Mouse (Mus musculus) neutrophil, adult 5-6 weeks (primary cell): ENCODE measurements around the gene Ubr2. TPM values are rescaled to one million over a fixed set of nuclear protein-coding genes. Genes with fewer than 3 reads are reported as not detected.
A peak's percentile ranks its signal among the peaks of the same experiment; 100 is the strongest.

Experiments used
- ATAC-seq: fragments of 151-379, 151-347 bp; 2 replicates; pipeline ENCODE4 v1.8.0; 2017; ENCODE audit warnings: mild to moderate bottlenecking, moderate TSS enrichment; ENCODE audit not compliant: insufficient number of reproducible peaks, poor library complexity, low FRiP score, severe bottlenecking; ENCODE audit errors: extremely low read depth
- total RNA-seq: library from RNA; stranded (forward); fragments of 200-1000 nt; gene quantifications from 2 replicates; pipeline ENCODE4 v1.2.3, GENCODE M21; 2017

Ubr2 gene
- total RNA-seq, result 69.0 and 70.2 TPM in 2 replicates

DNA sequence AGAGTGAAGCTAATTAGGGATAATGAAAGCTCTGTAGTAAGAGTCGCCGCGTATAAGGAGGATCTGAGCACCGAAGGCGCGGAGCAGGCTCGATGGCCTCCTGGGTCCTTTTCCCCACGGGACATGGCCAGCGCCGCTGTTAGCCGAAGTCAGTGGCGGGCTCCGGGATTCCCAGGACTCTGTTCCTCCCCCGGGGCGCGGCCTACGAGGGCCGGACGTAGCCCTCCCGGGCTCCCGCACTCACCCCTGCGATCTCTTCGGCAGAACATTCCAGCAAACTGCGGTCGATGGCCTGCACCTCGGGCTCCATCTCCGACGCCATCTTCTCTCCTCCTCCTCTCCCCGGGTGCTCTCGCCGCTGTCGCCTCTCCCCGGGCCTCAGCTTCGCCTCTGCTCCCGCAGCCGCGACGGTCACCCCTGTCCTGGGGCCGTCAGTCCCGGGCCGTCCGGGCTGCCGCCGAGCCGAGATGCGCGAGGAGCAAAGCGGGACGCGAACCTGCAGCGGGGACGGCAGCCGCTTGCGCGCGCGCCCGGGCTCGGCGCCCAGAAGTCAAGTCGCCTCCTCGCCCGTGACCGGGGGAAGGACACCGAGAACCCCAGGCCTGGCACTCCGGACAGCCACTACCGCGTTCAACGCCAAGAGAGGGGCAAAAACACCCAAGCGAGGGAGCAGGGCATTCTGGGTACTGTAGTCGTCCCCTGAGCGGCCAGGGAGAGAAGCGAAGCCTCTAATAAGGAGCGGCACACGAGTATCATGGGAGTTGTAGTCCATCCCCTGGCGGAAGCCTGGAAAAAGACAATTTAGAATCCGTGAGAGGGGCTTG, at the start of gene Ubr2:
TSS of gene Ubr2 (minus strand) at position 659 of the 824 bp plus-strand sequence.
- peak; percentile 98 for ATAC-seq

DNA sequence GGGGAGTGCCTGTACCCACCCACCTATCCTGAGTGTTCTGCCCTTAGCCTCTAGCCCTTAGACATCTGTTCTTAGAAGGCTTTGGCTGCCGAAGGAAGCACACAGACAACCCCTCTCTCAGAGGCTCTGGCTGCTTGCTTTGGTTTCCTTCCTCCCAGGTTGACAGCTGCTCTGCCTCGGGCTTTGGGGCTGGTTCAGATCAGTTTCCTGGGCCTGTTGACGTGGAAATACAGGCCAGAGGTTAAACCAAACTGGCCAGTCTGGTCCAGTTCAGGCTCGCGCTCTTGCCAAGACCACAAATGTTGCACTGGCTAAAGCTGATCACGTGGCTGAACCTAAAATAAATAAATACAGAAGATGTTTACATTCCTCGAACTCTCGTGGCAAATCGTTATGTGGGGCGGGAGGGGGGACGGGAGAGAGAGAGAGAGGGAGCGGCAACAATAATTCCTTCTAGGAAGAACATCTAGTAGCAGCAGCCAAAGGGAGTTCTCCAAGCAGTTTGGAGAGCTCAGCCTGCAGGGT, 49.5 kb upstream of the Ubr2 start:
- no peak for ATAC-seq

DNA sequence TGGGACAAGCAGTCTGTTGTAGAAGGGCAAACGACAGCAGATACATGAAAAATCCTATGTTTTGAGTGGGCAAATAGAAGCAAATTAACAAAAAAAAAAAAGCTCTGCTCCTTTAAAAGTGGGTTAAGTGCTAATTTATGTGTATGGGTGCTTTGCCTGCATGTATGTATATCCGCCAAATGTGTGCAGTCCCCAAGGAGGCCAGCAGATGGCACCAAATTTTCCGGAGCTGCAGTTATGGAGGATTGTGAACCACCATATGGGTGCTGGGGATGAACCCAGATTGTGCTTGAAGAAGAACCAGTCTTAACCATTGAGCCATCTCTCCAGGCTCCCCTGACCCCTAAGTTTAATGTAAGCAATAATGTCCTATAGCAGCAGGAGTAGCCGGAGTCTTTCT, 47.6 kb upstream of the Ubr2 start:
- no peak for ATAC-seq

DNA sequence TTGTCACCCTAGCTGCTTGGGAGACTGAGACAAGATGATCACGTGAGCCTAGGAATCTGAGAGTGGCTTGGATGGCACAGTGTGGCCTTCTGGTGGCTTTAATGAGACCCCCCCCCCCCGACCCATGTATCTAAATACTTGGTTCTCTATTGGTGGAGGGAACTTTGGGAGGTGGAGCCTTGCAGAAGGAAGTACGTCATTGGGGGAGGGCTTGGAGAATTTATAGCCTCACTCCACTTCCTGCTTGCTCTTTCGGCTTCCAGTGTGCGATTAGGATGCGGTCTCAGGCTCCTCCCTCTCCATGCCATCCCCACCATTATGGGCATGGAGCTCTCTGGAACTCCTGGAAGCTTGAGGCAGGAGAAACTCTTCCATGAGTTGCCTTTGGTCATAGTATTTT, 46.1 kb upstream of the Ubr2 start:
- ATAC-seq, result no peak

DNA sequence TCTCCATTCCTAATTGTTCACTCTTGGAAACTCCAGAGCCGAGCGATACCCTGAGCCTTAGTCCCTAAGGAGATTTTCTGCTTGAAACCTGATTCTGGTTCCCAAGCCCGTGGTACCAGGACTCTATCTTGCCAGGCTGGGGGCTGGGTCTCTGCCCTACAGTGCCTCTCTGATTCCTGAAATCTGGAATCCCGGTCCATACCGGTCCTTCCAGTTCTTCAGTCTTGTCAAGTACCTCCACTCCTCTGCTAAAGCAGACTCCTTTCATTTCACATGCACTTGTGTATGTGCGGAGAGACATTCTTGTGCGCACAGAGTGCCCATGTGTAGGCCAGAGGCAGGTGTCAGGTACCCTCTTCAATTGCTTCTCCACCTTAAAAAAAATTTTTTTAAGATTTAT, 44.8 kb upstream of the Ubr2 start:
- ATAC-seq, result no peak

DNA sequence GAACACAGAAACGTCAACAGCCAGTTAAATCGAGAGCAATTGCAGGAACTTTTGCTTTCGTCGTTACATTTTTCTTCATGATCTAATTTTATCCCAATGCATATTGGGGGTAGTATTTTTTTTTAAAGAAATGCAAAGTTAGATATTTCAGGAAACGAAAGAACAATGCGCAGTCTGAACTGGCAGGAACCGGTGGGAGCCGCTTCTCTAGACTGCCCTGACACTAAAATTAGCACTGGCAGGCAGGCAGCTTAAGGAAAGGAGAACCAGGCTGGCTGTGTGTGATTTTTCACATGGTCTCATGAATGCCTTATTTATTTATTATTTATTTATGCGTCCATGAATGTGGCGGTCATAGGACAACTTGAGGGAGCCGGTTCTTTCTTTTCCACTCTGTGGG, 44.3 kb upstream of the Ubr2 start:
- no peak for ATAC-seq

DNA sequence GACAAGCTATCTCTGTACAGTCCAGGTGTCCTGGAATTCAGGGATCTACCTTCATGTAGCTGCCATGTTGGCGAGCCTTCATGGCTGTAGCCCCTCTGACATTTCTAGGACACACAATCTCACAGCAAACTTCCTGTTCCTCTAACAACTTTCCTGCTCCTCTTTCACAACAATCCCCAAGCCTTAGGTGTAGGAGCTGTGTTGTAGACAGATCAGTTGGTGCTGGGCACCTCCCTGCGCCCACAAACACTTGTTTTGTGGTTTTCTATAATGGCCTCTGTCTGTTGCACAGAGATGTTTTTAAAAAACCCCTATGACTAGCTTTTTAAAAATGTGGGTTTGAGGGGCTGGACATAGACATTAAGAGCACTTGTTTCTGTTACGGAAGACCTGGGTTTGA, 40.3 kb upstream of the Ubr2 start:
- ATAC-seq, result no peak

DNA sequence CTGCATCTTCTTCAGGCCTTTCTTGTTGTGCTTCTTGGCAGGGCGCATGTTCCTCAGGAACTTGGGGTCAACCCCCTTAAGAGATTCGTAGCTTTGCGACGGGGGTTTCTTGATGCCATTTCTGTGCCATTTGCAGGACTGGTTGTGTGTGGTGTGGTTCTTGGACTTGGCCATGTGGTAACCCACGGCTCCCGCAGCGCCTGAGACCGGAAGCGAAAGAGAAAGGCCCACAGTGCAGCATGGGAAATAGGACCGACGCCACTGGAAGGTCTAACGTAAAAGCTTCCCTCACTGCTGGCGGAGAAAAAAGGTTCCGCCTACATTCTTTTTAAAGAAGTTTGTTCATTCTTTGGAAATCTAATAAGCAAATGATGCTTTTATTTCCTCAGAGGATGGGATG, 32.5 kb upstream of the Ubr2 start:
- no peak for ATAC-seq

DNA sequence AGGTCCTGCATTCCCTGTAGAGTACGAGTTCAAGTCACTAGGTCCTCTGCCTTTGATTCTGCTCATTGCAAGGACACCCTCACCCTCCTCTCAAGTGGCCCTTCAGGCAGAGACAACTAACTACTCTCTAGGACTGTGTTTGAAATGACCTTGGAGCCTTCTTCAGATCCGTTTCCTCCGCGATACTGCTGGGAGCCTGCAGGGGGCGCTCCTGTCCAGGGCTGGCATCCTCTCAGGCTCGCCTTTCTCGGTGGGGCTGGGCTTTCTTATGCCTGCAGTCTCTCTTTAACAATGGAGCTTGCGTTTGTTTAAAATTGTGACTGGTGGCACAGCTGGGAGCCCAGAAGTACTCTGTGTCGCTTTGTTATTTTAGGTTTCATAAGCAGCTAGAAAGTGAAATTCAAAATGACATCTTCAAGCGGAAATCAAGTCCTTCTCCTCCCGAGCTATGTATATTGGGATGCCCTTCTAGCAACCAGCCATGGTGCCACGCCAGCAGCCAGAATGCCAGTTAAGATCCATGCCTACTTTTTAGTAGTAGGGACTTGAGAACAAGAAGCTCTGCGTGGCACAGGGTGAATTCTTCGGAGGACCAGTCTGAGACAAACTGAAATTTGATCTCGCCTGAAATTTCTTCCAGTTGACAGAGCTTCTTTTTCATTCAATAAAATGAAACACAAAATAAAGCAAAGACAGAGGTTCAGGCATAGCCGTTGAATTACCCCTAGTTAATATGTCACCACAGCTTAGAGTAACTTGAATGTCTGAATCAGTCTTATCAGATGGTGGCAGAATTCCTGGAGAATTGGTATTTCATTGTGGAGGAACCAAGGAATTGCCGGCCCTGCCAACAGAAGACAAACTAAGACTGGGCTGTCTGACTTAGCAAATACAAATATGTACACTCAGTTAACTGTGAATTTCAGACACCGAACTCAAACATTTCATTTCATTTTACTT, 28.8 kb upstream of the Ubr2 start:
- ATAC-seq, result peak; percentile 48; the same call in 1 of the 2 replicates

DNA sequence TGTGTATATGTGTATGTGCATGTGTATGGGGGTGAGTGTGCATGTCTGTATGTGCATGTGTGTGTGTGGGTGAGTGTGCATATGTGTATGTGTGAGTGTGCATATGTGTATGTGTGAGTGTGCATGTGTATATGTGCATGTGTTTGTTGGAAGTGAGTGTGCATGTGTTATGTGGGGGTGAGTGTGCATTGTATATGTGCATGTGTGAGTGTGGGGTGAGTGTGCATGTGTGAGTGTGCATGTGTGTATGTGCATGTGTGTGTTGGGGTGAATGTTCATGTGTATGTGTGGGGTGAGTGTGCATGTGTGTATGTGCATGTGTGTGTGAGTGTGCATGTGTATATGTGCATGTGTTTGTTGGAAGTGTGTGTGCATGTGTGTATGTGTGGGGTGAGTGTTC, 24.2 kb upstream of the Ubr2 start:
- no peak for ATAC-seq

DNA sequence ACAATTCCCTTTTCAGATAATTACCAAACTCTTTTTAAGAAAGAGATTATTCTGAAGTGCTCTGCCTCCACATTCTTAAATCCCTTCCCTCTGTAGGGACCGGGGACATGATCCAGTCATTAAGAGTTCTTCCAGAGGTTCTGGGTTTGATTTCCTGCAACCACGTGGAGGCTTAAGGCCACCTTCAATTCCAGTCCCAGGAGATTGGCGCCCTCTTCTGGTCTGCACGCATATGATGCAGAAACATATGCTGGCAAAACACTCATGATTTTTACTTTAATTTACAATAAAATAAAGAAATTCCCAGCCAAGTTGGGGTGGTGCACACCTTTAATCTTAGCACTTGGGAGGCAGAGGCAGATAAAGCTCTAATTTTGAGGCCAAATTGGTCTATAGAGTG, 23.3 kb upstream of the Ubr2 start:
- no peak for ATAC-seq

DNA sequence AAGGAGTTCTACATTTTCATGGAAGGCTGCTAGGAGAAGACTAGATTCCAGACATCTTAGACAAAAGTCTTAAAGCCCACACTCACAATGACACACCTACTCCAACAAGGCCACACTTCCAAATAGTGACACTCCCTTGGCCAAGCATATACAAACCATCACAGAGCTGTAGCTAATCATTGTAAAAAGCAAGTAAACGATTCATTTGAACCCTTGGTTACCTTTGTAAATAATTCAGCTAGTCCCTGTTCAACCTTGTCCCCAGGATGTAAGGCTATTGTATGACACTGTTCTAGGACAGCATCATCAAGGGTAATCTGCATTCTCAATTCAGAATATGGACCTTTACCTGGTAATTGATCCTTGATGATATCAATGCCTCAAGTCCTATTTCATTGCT, 14.4 kb upstream of the Ubr2 start:
- no peak for ATAC-seq

DNA sequence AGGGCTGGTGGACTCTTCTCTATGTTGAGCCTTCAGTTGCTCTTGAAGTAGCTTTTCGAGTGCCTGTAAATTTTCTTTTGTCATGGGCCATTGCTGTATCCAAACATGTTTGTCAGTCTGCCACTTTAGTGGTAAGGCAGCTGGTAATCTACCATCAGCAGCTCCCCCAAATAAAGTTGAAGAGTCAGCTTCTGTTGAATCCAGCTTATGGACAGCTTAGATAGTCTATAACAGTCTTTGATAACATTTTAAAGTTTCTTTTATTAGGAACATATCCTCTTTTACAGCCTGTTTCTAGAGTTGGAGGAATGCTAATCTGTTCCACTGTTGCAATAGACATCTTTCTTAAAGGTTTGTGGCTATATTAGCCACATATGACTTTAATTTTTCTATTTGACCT, 13.0 kb upstream of the Ubr2 start:
- no peak for ATAC-seq

DNA sequence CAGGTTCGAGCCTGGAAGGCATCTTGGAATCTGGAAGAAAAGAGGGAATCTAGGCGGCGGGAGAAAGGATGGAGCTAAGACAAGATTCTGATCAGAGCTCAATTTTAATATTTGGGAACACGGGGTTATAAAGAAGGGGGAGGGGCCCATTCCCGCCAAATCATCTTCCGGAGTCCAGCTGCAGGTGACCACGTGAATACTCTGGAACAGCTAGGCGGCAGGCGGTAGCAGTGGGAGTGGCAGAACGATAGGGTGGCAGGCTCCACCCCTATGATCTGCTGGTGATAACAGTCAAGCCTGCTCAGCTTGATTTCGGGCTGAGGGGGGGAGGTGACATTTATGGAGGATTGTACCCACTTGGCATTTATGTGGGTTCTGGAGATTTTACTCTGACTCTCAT, 2.5 kb upstream of the Ubr2 start:
- ATAC-seq, result no peak

DNA sequence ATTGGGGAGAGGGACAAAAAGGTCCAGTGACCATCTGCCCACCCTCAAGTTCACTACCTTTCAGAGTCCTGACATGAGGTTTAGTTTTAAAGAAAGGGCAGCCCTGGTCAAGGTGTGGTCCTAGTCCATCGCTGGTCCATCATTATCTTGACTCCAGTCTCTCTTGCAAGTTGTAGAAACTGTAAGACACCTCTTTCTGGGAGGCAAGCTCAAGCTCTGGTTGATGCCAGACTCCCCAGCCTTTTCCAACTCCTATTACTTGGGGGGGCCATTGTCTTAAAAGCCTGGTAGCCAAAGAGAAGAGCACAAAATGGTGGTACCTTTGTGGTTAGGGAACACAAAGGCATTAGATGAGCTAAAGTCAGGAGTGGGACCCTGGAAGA, 1.3 kb upstream of the Ubr2 start:
- no peak for ATAC-seq

DNA sequence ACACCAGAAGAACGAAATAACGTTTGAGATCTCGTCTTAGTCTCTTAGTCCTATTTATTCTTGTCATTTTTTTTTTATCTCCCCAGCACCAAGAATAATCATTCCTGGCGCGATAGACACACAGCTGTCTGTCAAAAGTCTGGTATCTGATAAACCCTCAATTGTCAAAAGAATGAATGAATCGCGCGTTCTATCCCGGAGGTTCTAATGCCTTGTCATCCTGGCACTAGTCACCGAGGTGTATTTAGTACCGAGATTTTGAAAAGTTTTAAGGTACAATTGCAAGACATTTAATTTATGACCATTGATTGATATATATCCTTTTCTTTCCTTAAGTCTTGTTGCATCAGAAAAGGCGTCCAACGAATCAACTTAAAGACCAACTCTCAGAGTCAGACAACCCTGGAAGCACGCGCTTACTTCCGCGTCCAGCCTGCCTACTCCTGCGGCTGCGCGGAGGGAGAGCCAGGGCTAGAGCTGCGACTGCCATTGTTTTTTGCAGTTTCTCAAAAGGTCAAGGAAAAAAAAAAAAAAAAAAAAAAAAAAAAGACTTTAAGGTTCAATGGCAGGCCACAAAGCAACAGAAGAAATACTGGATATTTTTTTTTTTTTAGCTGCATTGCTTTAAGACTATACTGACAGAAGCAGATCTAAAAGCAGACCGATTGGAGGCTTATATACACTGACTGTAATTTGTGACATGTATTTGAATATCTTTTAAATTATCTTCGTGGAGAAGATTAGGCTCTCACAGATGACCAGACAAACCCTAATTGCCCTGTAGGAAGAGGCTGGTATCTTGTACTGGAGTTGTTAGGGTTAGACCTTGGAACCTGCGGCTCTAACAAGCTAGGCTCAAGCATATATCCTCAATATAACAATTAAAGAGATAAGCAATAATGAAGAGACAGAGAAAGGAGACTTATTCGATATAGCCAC, 635 bp upstream of the Ubr2 start:
- no peak for ATAC-seq

DNA sequence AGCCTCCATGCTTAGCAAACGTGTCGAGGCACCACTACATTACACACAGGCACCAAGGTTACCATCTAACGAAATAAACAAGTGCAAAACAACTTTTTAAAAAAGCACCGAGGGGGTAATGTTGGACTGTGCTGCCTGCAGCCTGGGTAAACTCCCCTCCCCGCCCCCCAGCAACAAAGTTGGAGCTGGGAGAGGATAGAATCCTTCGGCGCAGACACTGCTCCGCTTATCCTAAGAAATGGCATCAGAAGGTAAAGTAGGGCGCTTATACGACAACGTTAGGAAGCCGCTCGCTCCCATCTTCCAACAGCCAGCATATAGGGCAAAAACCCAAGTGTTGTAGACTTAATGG, 834 bp downstream of the Ubr2 start:
- no peak for ATAC-seq

DNA sequence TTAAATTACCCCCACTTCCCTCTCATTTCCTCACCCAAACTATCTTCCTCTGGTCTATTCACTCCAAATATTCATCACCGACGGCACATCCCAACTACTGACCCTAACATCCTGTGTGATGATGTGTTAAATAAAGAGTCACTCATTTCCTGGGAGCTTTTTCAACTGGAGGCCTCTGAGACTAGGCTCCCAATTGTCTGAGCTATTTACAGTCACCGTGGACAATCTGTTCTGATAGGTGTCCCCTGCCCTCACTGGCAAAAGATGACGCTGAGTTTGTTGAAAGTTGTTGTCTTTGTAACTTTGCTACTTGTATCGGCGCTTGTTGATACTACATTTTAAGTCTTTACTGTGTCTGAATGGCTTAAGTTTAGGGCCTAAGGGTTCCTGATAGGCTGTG, 1.3 kb downstream of the Ubr2 start:
- ATAC-seq, result no peak

DNA sequence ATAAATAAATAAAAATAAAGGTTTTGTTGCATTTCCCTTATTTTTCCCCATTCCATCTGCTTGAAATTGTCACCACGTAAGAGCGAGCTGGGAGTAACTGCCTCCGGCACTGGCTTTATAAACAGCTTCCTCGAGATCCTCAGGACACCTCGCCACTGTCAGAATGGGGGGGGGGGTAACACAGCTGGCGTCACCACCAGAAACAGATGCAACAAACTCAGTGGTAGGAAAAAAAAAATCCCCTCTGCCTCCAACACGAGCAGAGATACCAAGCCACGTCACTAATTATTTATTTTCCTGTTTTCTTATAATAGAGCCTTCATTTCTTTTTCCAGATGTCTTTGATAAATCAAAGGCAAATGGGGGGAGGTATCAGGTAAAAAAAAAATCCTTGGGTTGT, 1.9 kb downstream of the Ubr2 start:
- no peak for ATAC-seq
